Mouse (Mus musculus) left cerebral cortex, postnatal 14 days (tissue): ENCODE results near the gene Tchhl1. TPM values are rescaled to one million over a fixed set of nuclear protein-coding genes. Genes with fewer than 3 reads are reported as not detected.
"Not testable (repeated sequence)": the region's sequence is repeated elsewhere in the genome, so short reads cannot be mapped to it uniquely, and the experiment has no call there.

ENCODE experiments used
- DNase-seq, 2 experiments: peaks; one replicate each; pipeline ENCODE4 v3.0.0; 2021 to 2022; ENCODE audit warnings: low spot score in 2 of 2, mixed read lengths in 1 of 2
- intact Hi-C: fragments of 180-260 bp; cut with DNase I; formaldehyde crosslinking; loops from one replicate; pipeline ENCODE4 v1.15.1; 2025
- long read RNA-seq, 2 experiments: library from polyadenylated mRNA; stranded (forward); transcript quantifications; one replicate each; pipeline ENCODE4 v2.0.0; 2021
- total RNA-seq, 2 experiments: library from RNA; stranded (reverse); gene quantifications; 2 replicates each; pipeline ENCODE4 v1.2.3; 2021

Tchhl1 gene
- total RNA-seq = not detected
- long read RNA-seq, experiment 1 = 0 reads
- long read RNA-seq, experiment 2 = 0 reads

DNA sequence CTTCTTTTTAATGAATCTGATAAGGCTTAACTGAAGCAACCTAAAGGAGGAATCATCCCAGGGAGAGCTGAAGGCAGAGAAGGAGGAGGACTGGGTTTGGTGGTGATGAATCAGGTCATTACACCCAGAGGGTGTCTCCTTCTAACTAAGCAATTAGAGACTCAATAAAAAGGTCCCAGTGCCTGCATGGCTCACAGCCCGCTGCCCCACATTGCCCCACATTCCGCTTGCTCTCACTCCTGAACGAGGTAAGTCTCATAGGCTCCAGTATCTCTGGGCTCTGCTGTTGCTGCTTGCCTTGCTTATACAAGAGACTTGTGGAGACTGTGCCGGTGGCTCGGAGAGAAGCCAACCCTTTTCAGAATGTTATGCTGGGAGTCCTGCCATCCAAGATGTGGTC is at the start of gene Tchhl1:
Tchhl1 (plus strand) TSS at position 194 of the 400 bp plus-strand sequence.
- DNase-seq = no peak
- intact Hi-C loops = no loop called here

DNA sequence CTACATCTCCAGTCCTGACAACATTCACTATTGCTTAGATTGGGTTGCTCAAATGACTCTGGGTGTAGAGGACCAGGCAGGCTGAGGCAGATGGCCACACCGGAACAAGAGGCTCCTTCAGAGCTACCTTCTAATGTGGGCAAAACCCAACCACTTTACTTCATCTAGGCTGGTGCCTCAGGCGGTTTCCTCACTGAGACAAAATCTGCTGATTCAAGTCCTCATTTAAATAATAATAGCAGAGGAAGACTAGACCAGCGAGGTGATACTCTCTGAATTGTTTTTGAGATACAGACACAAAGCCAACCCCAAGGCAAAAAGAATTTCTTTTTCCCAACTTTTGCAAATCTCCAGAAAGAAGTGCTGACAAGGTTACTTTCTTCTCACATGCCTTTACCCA is 36.9 kb upstream of the Tchhl1 start:
- intact Hi-C loops = no loop called here
- no peak for DNase-seq

DNA sequence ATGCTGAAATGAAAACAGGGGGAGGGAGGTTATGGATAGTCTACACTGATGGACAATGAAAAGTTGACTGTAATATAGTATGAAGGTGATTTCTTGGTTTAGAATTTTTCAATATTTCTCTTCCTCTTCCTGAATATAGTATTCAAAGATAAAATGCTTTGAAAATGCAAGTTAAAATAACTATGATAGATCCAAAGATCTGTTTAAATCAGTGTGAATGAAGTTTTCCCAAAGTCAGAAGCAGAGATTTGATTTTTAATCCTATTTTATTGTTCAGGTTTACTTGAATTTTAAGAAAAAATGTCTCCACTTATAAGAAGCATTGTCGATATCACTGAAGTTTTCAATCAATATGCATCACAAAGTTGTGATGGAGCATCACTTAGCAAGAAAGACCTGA is 26.5 kb upstream of the Tchhl1 start, which contains the start of gene Tchh:
Tchh (plus strand) TSS at position 301 of the 400 bp plus-strand sequence.
- intact Hi-C loops = no loop called here
- no peak for DNase-seq

DNA sequence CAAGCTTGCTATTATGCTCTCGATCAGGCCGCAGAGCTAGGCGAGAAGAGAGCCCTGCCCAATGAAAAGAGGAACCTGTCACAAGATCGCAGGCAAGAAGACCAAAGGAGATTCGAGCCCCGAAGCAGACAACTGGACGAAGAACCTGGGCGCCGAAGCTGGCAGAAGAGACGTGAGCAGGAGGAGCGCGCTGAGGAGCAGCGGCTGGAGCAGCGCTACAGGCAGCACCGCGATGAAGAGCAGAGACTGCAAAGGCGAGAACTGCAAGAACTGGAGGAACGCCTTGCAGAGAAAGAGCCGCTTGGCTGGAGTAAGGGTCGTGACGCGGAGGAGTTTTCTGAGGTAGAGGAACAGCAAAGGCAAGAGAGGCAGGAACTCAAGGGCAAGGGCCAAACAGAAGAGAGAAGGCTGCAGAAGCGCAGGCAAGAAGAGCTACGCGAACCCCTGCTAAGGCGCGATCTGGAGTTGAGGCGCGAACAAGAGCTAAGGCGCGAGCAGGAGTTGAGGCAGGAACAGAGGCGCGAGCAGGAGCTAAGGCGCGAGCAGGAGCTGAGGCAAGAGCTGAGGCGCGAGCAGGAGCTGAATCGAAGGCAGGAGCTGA is 25.0 kb upstream of the Tchhl1 start:
- intact Hi-C loops = no loop called here

DNA sequence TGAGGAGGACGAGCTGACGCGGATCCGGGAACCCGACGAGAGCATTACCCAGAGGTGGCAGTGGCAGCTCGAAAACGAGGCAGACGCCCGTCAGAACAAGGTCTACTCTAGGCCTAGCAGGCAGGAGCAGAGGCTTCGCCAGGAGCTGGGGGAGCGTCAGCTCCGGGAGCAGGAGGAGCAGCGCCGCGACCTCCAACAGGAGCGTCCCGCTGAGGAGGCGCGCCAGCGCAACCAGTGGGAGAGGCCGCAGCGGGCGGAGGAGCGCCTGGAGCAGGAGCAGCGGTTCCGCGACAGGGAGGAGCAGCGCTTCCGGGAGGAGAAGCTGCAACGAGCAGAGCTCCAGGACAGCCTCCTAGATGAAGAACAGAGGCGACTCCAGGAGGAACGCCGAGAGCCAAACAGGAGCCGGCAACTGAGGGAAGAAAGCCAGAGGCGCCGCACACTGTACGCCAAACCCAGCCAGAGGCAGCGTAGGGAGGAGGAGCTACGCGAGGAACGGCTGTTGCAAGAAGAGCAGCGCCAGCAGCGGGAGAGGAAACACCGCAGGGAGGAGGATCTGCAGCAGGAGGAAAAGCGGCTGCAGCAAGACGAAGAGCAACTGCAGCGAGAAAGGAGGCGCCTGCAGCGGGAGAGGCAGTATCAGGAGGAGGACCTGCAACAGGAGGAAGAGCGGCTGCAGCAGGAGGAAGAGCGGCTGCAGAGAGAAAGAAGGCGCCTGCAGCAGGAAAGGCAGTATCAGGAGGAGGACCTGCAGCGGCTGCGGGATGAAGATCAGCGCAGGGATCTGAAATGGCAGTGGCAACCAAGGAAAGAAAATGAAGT is 24.0 kb upstream of the Tchhl1 start:
- peak; percentile 58 to 66 for DNase-seq
- intact Hi-C loops = no loop called here

More for the DNA sequence above, 25.0 kb upstream of the Tchhl1 start:
- DNase-seq = peak; percentile 5 to 7

DNA sequence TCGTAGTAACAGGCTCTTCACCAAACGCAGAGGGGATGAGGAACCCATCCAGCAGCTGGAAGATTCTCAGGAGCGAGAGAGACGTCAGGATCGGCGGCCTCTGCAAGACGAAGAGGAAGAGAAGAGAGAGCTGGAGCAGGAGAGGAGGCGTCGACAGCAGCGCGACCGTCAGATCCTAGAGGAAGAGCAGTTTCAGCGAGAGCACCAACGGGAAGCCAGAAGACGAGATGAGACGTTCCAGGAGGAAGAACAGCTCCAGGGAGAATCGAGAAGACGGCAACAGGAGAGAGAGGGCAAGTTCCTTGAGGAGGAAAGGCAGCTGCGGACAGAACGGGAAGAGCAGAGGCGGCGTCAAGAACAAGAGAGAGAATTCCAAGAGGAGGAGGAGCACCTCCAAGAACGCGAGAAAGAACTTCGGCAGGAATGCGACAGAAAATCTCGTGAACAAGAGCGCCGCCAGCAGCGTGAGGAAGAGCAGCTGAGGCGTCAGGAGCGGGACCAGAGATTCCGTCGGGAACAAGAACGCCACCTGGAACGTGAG is 23.3 kb upstream of the Tchhl1 start:
- peak; percentile 34 to 37 for DNase-seq
- intact Hi-C loops = no loop called here

DNA sequence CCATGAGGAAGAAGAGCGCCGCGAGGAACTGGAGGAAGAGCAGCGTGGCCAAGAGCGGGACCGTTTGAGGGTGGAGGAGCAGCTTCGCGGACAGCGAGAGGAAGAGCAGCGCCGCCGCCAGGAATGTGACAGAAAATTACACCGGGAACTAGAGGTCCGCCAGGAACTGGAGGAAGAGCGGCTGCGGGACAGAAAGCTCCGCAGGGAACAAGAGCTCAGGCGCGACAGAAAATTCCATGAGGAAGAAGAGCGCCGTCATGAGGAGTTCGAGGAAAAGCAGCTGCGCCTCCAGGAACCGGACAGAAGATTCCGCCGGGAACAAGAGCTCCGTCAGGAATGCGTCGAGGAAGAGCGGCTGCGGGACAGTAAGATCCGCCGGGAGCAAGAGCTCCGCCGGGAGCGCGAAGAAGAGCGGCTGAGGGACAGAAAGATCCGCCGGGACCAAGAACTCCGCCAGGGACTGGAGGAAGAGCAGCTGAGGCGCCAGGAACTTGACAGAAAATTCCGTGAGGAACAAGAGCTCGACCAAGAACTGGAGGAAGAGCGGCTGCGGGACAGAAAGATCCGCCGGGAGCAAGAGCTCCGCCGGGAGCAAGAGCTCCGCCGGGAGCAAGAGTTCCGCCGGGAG is 22.3 kb upstream of the Tchhl1 start:
- peak in 1 of 2 experiments; percentile 8 for DNase-seq
- intact Hi-C loops = no loop called here

DNA sequence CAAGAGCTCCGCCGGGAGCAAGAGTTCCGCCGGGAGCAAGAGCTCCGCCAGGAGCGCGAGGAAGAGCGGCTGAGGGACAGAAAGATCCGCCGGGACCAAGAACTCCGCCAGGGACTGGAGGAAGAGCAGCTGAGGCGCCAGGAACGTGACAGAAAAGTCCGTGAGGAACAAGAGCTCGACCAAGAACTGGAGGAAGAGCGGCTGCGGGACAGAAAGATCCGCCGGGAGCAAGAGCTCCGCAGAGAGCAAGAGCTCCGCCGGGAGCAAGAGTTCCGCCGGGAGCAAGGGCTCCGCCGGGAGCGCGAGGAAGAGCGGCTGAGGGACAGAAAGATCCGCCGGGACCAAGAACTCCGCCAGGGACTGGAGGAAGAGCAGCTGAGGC is 21.8 kb upstream of the Tchhl1 start:
- DNase-seq, intact Hi-C loops: not testable (repeated sequence)

DNA sequence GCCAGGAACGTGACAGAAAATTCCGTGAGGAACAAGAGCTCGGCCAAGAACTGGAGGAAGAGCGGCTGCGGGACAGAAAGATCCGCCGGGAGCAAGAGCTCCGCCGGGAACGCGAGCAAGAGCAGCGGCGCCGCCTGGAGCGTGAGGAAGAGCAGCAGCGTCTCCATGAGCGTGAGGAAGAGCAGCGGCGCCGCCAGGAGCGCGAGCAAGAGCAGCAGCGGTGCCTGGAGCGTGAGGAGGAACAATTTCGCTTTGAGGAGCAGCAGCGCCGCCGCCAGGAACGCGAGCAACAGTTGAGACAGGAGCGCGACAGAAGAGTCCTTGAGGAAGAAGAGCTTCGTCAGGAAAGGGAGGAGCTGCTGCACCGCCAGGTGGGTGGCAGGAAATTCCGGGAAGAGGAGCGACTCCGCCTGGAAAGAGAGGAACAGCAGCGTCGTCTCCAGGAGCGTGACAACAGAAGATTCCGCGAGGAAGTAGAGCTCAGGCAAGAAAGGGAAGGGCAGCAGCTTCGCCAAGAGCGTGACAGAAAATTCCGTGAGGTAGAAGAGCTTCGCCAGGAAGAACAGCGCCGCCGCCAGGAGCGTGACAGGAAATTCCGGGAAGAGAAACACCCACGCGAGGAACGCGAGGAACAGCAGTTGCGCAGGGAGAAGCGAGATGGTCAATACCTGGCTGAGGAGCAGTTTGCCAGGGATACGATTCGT is 21.3 kb upstream of the Tchhl1 start:
- intact Hi-C loops = no loop called here
- peak; percentile 67 to 75 for DNase-seq

DNA sequence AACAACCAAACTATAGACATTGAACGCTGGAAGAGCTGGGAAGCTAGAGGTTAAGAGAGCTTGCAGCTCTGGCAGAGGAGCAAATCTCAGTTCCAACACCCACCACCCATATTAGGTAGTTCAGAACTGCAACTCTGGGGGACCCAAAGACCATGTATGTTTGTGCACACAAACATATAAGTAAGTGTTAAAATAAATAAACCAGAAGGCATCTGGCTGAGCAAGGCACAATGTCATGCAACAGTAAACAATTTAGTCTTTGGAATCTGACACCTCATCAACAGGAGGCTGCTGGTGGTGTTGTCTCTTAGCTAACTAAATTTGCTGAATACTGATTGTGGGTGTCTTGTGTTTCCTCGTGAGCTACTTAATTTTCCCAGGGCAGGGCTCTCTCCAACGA is 2.0 kb upstream of the Tchhl1 start:
- intact Hi-C loops = no loop called here
- DNase-seq = no peak

DNA sequence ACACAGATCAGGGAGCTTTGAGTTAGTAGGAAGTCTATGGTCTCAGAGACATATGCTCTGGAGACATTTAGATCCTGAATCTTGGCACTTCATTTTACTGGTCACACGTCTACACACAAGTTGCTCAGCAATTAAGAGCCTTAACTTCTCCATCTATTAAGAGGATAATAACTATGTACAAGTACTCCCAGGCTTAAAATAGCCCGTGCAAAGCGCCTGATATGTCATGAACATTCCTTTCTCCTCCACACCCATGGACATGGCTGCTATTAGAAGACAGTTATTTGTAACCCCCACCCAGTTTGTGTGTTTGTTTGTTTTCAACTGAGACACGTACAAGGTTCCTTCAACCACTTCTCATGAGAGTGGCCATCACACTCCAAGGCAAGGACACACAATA is 1.4 kb upstream of the Tchhl1 start:
- intact Hi-C loops = no loop called here
- no peak for DNase-seq

DNA sequence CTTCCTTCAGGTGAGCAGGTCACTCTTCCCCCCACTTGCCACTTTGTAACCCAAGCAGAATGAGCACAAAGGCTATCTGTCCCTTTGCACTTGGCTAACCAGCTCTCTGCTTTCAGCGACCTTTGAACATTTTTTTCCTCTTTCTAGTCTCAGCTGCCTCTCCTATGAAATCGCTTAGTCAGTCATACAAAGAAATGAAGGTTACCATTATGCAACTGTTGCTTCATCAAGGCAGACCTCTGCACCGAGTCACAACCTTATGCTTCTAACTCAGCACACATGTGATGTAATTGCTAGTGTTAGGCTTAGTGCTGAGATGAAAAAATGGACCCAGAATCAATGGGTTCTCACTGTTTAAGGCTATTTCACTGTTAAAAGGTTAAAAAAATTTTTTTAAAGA is 1.1 kb downstream of the Tchhl1 start:
- intact Hi-C loops = no loop called here
- DNase-seq = no peak

DNA sequence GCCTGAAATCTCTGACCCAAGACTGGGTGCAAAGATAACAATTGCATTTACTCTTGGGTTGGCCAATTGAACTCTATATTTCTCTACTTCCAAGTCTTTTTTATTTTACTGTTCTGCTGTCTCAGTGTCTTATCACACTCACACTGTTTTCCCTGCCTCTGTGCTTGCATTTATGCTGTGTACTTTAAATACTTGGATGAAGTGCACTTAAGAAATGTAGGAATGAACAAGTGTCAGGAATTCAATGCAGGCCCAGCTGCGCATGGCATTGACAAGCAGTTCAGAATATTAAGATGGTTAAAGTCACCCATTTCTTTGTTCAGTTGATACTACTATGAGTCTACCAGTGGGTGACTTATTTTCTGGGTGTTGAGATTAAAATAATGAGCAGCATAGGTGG is 11.5 kb downstream of the Tchhl1 start:
- intact Hi-C loops = no loop called here
- DNase-seq = no peak

DNA sequence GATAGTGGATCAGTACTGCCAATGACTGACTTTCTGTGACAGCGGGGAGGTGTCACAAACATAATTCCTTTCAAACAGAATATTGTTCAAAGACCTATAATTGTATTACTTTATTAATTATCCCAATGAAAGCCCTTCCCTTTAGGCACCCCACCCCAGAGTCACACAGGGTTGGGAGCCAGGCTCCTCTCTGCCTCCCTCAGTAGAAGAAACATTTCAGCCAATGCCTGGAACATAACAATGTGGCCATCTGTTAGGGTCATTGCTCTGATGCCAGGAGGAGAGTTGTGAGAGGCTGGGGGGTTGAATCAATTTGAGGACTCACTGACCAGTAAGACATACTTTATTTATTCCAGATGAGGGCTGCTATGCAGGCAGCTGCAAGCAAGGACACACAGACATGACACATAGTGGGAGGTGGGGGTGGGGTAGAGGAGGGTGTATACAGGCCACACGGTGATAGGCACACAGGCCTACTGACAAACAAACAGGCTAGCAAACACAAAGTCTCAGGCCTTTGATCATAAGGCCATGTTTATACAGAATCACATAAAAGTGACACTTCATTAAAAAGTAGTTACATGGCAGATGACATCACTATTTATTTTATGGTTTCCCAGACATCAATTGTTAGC is 13.5 kb downstream of the Tchhl1 start:
- intact Hi-C loops = no loop called here
- DNase-seq = no peak

DNA sequence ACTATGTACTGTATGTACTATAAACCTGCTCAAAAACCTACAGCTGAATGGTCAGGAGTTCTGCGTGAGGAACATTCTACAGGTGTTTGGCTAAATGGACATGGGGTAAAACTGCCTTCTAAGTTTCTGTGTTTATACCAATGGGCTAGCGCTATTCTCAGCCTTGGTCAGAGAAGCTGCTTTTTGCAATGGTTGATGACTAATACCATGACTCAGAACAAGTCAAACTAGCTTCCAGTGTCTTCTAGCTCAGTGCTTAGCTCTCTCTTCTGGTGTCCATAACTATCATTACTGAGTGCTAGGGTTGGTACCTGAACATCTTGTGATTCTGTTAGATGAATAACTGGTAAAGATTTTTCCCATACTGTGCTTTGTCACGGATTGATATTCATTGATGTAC is 17.1 kb downstream of the Tchhl1 start:
- intact Hi-C loops = no loop called here
- no peak for DNase-seq

DNA sequence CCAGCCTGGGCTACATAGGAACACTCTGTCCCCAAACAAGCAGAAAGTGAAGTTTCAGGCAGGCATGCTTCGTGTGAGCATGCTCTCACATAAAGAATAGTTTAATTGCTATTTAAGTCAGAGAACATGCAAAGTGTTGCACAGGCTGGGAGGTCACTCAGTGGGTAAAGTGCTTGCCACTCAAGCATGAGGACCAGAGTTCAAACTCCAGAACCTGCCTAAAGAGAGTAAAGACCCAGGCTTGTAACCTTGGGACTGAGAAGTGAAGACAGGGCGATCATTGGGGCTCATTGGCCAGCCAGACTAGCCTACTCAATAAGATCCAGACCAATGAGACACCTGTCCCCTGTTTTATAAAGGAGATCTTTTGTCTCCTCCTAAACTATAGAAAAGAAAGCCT is 20.0 kb downstream of the Tchhl1 start:
- intact Hi-C loops = no loop called here
- DNase-seq = no peak

DNA sequence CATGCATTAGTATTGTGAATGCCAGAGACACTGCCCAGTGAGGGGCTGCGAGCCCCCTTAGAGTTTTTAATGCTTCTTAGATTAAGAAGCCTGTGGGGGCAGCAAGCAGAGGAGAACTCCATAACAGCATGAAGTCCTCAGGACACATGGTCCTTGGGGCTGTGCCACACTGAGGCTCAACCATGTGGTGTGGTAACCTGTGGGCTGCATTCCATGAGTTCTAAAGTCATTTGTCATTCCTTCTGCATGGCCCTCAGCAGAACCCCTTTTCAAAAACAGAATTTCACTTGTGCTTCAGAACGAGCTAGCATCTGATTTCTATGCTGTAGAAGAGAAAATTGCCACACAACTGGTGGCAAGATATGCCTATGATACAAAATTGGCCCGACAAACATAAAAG is 23.6 kb downstream of the Tchhl1 start:
- intact Hi-C loops = loop anchor here (5.0 to 10.0 kb wide), 2 partner anchors 175 to 377 kb away; partner anchors contain the start of gene Hrnr
- no peak for DNase-seq

DNA sequence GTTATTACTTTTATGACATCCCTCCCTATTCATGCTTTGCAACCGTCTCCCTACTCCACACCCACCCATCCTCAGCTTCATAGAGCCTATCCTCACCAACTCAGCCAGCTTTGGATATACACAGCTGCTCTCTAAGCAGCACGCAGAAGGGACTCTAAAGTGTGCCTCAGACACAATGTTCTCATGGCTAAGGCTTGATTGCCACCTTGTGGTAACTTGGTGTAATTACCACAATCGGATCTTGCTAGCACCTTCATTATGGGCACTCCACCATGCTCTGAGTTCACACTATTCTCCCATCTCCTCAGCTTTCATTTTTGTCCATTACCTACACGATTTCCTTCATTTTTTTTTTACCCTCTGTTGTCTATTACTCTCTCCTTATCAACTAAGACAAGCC is 25.4 kb downstream of the Tchhl1 start:
- peak; percentile 79 to 86 for DNase-seq
- intact Hi-C loops = loop anchor here (1.0 to 10.0 kb wide), 3 partner anchors 133 to 379 kb away; partner anchors contain the start of gene Hrnr

DNA sequence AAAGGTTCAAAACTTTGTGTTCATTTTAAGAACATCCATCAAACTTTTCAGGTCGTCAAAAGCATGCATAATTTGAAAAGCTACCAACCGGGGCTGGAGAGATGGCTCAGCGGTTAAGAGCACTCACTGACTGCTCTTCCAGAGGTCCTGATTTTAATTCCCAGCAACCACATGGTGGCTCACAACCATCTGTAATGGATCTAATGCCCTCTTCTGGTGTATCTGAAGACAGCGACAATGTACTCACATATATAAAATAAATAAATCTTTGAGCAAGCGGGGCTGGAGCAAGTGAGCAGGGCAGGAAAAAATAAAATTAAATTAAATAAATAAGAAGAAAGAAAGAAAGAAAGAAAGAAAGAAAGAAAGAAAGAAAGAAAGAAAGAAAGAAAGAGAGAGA is 26.2 kb downstream of the Tchhl1 start:
- not testable (repeated sequence) for DNase-seq

More for the DNA sequence above, 26.2 kb downstream of the Tchhl1 start:
- intact Hi-C loops = loop anchor here (1.0 to 10.0 kb wide), 3 partner anchors 133 to 380 kb away; partner anchors contain the start of gene Hrnr
